In genomic region chr13:56357955-56358354, GRCm38 (mm10) we compare ENCODE assay signal across 16 mouse cellular contexts.
"Had no signal": no experiment of that assay in that cellular context is flagged by ENCODE, and none has a peak within 500 bp of the region (broad histone marks: within the 10 kb centered on the region; RNA-seq: fewer than 3 reads in every experiment).

No protein-coding gene starts in this region.

- H3K27me3 ChIP-seq: neural tube, embryonic 13.5 days; stomach, embryonic 15.5 days had no signal

- H3K9ac ChIP-seq: lung, embryonic 14.5 days; midbrain, embryonic 12.5 days; neural tube, embryonic 13.5 days; stomach, embryonic 15.5 days had no signal

- H3K4me3 ChIP-seq: midbrain, embryonic 10.5 days; midbrain, embryonic 12.5 days; myocyte; neural tube, embryonic 13.5 days; stomach, embryonic 15.5 days had no signal

- H3K4me1 ChIP-seq: midbrain, embryonic 12.5 days; neural tube, embryonic 13.5 days; stomach, embryonic 15.5 days had no signal

- H3K4me2 ChIP-seq: lung, embryonic 14.5 days; midbrain, embryonic 12.5 days; neural tube, embryonic 13.5 days; stomach, embryonic 15.5 days had no signal

- DNase-seq: lung, adult 18-20 months; lung, embryonic 14.5 days; lung, postnatal 10 days; lung, postnatal 4 days; midbrain, embryonic 14.5 days; right cerebral cortex, postnatal 14 days; thymus, adult 2 months; thymus, postnatal 25 days; thymus, postnatal 4 days had no signal

- H3K27ac ChIP-seq: midbrain, embryonic 10.5 days; midbrain, embryonic 12.5 days; neural tube, embryonic 13.5 days; stomach, embryonic 15.5 days; stomach, postnatal 0 days had no signal

- H3K9me3 ChIP-seq: midbrain, embryonic 10.5 days; midbrain, embryonic 12.5 days; neural tube, embryonic 13.5 days; stomach, embryonic 15.5 days had no signal

- ATAC-seq: midbrain, embryonic 16.5 days had no signal

- H3K36me3 ChIP-seq: midbrain, embryonic 10.5 days; midbrain, embryonic 12.5 days; neural tube, embryonic 13.5 days; stomach, embryonic 15.5 days had no signal
